Mouse (Mus musculus): ENCODE measurements around the gene M1ap. TPM values are rescaled to one million over a fixed set of nuclear protein-coding genes. Genes with fewer than 3 reads are reported as not detected.

The M1ap gene
- total RNA-seq, 4 experiments from 2014 or later, result 0.18 to 0.23 TPM; not detected in 2

DNA sequence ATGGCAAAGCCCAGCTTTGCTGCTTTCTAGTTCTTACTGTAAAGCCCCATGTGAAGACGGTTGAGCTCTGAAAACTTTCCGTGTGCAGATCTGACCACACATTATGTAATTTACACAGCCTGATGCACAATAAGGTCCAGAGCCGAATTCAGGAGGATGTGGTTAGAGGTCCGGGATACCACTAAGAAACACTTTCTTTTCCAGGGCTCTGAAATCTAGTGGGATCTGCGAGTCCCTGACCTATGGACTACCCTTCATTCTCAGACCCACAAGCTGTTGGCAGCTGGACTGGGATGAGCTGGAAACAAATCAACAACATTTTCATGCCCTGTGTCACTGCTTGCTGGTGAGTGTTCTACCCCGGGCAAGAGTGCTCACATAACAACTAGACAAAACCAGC is 59.4 kb downstream of the M1ap start:
- DNase-seq (ENCODE audit: low spot score in 2 of 2), result no peak

DNA sequence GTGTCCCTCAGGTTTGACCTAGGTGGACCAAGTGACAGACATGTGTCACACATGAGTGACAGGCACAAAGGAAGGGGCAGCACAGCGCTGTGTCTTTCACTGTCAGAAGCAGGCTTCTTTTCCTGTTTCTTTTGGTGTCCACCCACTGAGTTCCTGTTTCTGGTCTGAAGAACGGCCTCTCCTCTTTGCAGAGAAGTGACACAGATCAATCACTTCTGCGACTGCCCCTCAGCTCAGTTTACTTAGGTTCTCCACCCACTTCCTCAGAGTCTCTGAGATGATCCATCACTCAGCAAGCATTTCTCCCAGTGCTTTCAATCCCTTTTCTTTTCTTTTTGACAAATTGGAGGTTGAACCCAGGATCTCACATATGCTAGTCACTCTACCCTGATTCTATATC is 62.0 kb downstream of the M1ap start:
- DNase-seq (ENCODE audit: low spot score in 2 of 2), result no peak

DNA sequence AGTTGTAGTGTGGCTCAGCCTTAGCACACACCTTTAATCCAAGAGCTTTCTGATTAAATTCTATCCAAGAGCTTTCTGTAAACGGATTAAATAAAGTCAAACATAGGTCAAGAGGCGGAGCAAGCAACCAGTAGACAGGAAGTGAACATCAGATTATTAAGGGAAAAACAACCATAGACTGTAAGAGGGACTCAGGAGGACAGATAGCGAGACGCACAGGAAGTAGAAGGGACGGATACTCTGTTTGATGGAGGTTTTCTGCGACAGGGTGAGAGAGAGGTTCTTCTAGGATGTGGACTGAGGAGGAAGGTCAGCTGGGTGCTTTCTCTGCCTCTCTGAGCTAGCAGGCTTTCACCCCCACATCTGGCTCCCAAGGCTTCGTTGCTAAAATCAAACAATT is 63.3 kb downstream of the M1ap start:
- no peak for DNase-seq (ENCODE audit: low spot score in 2 of 2)

DNA sequence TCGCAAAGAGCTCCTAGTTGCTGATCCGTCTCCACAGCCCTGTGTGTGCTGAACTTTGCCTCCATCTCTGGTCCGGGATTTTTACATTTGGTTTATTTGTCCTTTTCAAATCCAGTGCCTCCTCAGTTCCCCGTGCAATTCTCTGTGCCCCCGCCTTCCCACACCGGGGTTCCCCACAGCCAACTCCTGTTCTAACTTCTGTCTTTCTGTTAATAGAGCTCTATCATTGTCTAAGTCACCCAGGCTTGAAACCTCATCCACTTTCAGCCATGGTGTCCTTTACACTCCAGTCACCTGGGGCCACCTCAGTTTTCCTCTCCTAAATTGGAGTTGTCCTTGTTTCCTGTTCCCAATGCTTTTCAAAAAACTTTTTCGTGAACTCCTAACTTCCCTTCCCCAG is 64.6 kb downstream of the M1ap start:
- no peak for DNase-seq (ENCODE audit: low spot score in 2 of 2)

DNA sequence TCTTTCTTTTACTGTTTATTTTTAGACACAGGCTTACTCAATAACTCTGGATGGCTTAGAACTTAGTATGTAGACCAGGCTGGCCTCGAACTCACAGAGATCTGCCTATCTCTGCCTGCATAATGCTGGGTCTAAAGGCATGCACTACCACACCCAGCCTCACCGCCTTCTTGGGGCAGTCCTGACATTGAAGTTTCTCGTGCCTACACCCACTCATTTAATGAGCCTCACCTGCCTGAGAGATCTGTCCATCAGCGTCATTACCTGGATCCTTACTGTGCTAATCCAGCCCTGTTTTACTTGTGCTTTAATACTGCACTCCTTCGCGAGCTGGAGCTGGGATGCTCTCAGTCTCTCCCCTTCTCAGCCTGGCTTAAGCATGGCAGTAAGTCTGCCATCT is 65.1 kb downstream of the M1ap start:
- DNase-seq (ENCODE audit: low spot score in 2 of 2), result no peak

DNA sequence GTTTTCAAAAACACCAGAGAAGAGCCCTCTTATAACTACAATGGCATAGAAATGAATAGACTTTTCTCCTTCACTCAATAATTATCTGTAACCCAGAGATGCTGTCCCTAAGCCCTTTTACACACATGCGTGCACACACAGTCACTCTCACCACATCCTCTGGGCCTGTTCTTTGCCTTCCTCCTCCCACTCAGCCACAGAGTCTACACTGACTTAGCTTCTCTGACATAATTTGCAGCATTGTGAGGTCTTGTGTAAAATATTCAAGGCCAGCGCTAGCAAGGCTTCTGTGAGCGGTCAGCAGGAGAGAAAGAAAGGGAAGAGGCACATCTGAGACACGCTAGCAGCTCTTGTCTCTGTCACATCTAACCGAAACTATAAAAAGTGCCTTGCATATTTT is 66.7 kb downstream of the M1ap start:
- no peak for DNase-seq (ENCODE audit: low spot score in 2 of 2)

DNA sequence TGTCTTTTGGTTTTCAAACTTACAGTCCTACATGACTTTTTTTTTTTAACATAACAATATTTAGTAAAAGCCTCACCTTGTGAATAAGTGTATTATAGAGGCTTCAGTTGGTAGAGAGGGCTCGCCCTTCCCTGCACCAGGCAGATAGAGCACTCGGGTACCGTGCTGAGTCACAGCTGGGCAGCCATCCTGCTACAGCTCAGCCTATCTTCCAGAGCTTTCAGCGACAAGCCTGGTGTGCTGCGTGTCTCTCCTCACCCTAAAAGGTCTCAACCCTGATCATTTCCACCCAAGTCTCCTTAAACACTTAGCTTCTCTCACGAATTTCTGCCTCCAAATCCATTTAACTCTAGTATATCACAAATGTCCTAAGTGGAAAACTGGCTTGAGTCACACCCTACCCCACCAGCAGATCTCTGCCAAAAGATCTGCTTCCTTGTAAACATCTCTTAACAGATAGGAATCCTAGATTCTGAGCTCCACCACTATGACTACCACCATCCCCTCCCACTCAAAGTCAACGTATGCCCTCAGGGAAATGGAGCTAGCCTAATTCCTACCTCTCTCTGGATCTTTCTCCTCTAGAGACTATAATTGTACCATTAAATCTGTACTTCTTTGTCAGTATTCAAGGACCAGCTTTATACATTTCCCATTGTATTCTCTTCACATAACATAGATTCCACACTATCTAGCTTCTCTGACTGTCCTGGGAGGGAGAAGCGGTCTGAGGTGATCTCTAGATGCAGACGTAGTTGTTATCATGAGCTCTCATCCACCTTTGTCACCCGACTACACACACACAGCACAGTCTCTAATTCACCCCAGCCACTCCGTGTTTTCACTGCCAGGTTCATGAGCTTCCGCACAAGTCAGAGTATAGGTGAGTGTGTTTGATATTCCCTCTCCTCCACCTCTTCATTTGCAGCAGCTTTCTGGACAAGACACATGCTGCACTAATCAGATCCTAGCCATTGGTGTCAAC is 68.1 kb downstream of the M1ap start:
- no peak for DNase-seq (ENCODE audit: low spot score in 2 of 2)

DNA sequence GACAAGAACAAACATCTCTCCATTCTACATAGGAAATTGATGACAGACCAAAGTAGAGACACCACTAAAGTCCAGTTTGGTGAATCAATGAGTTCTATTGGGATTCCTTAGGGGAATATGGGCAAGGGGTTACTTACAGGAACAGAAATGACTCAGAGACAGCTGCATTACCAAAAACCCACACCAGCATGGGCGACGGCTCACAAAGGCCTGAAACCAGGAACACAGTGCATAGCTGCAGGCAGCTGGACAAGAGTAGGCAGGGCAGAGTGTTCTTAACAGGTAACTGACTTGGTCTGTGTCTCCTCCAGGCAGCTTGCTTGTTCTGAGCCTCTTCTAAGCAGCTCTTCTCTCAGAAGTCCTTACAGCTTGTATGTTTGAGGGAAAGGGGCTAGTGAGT is 69.0 kb downstream of the M1ap start:
- no peak for DNase-seq (ENCODE audit: low spot score in 2 of 2)

DNA sequence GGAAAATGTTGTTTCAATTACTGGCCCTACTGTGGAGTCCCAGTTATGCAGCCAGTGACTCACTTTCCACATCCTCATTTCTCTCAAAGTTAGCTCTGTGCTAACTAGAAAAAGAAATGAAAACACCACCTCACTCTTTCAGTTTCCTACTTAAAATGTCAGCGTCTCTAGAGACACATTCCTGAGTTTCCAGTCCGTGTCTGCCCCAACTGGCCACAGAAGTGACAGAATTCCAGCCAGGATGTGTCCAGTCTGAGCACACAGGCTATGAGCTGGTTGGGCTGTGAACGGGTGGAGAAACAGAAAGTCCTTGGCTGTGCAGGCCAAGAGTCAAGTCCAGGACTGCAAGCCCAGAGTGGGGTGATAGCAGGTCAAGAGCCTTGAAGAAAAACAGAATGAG is 70.5 kb downstream of the M1ap start:
- DNase-seq (ENCODE audit: low spot score in 2 of 2), result no peak

DNA sequence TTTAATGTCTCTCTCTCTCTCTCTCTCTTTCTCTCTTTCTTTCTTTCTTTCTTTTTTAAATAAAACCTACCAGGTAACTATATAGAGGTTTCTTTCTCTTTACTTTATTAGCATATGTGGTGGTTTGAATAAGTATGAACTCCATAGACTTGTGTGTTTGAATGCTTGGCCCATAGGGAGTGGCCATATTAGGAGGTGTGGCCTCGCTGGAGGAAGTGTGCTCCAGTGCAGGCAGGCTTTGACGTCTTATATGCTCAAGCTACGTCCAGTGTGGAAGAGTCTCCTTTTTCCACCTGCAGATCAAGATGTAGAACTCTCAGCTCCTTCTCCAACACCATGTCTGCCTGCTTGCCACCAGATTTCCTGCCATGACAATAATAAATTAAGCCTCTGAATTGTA is 72.3 kb downstream of the M1ap start:
- no peak for DNase-seq (ENCODE audit: low spot score in 2 of 2)

DNA sequence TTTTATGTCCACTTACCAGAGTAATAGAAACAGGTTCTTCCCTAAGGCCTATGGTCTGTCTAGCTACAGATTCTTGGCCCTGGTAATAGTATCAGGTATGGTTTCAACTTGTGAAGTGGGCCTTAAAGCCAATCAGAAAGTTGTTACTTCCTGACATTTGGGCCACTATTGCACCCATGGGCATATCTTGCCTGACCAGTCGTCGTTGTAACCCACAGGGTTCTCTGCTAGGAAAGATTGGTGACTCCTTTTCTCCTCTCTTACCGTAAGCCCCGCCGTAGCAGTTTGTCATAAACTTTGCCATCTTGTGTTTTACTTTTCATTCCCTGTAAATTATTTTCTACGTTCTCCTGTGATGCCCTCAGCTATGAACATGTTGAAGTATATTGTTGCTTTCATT is 73.4 kb downstream of the M1ap start:
- no peak for DNase-seq (ENCODE audit: low spot score in 2 of 2)

DNA sequence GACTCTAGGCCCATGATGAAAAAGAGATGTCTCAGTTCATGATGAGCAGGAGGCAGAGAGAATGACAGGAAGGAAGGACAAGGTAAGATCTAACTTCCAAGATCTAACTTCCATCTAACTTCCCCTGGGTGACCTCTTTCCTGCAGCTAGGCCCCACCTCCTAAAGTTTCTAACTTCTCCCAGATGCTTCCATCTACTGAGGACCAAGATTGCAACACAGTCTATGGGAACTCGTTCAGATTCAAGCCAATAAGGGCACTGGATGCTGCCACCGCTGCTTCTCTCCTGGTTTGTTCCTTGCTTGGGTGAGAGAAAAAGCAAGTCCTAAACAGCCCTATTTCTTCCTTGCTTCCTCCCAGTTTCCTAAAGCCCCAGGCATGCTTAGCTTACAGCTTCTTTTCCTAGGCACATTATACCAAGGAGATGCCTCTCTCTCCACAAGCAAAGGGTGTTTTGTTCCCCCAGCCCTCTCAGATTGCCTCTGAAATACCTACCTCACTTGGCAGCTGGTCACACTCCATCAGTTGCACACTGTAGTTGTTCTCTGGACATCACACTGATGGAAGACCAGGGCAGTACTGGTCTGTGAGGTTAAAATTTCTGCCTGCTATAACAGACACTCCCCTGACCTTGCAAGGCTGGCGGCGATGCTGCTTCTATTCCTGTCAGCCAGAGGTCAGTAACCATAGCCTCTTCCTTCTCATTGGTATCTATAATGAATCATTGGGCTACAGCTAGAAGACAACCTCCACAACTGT is 74.3 kb downstream of the M1ap start:
- DNase-seq (ENCODE audit: low spot score in 2 of 2), result no peak

DNA sequence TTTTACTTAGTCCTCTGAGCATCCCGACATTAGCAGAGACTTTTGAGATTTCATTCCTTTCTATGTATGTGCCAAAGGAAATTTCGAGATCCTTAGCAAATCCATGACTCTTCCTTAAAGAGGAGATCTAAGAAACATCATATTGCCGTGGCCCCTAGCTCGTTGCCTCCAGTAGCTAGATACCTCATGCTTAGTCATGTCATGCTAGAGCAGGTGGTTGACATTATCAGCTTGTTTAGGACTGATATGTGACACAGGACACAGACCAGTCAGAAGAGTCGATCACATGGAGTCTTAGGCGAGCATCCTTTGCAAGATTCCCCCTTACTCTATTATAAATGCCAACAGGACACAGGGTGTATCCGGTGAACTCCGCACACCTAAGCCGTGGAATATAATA is 76.3 kb downstream of the M1ap start:
- no peak for DNase-seq (ENCODE audit: low spot score in 2 of 2)

DNA sequence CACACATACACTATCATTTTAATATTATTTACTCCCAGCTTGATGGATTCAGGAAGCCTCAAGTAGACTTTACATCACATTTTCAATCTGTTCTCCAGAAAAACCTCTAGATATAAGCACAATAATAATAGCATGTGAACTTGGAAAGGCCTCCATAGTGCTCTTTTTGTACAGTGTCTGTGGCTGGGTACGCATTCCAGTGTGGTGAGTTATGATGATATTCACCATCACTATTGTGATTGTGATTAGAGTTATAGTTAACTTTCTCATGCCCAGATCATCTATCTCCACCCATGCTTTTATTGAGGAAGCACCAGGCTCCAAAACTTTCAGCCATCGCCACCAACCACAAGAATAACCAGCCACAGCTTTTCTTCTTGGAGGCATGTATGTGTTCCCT is 77.1 kb downstream of the M1ap start:
- no peak for DNase-seq (ENCODE audit: low spot score in 2 of 2)

DNA sequence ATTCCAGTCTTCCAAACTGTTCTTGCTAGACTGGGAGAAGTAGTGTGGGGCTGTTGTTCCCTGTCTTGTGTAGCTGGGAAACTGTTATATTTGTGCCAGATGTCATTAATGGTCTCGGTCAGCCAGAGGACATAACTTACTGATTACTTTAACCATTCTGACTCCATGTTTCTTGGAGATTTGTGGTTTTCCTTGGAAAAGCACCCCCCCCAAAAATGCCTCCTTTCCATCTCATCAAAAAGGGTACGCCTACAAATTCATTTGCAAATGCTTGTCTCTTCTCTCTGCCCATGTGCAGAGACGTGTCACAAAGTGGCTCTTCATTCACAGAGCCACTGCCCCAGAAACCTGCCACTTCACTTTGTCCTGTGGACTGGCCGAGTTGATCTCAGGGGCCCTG is 77.7 kb downstream of the M1ap start:
- DNase-seq (ENCODE audit: low spot score in 2 of 2), result no peak

DNA sequence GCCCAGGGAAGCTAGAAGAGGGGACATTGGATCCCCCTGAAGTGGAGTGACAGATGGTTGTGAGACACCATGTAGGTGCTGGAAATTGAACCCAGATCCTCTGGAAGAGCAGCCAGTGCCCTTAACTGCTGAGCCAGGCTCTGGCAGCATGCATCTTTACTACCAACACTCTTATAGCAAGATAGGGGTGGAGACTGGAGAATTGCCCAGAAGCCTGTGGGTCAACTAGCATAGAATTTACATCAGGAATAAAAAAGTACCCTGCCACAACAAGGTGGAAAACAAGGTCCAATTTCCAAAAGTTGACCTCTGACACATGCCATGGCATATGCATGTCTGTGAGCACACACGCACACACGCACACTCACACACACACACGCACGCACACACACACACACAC is 78.5 kb downstream of the M1ap start:
- DNase-seq (ENCODE audit: low spot score in 2 of 2), result no peak

DNA sequence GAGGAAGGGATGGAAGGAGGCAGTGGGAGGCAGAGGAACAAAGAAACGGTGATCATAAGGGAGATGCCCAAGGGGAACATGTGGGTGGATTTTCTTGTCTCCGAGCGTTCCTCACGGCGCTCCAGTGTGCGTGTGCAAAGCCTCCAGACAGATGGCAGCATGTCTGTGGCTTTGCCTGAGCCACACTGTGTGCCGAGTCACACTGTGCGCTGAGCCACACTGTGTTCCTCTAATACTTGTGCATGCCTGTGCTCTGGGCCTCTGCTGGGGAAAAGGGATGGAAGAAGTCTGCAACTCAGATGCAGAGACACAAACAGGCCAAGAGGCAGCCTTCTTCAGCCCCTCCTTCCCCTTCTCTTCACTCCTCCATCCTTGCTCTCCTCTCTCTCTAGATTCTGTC is 80.6 kb downstream of the M1ap start:
- no peak for DNase-seq (ENCODE audit: low spot score in 2 of 2)

DNA sequence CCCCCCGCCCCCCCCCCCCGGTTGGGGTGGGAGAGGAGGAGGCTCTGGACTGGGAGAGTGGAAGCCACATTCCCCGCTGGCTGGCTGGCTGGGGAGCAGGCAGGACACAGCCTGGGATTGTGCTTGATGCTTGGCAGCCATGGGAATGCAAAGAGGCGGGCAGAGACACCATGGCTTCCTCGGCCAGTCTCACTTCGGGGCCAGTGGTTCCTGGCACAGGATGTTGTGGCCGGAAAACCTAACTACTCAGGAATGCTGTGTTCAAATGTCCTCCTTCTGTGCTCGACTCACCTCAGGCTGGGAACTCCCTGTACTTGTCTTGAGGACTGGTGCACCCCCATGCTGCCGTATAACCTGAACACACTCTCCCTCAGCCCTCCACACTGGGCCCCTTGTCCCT is 81.0 kb downstream of the M1ap start:
- no peak for DNase-seq (ENCODE audit: low spot score in 2 of 2)

DNA sequence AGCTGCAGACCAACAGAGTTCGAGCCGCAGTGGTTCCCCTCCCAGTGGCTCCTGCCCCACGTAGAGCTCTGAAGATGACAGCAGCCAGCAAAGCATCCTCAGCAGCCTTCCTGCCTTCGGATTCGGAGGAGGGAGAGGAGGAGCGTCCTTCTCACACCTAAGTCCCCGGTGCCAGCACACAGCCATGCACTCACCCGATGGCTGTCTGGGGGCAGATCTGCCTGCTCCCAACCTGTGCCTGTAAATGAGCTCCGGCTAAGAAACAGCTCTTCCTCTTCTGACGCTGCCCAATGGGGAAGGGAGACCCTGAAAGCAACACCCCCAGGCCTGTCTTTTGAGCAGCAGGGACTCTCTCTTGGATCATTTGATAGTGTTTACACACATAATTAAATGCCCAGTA is 83.1 kb downstream of the M1ap start:
- no peak for DNase-seq (ENCODE audit: low spot score in 2 of 2)

DNA sequence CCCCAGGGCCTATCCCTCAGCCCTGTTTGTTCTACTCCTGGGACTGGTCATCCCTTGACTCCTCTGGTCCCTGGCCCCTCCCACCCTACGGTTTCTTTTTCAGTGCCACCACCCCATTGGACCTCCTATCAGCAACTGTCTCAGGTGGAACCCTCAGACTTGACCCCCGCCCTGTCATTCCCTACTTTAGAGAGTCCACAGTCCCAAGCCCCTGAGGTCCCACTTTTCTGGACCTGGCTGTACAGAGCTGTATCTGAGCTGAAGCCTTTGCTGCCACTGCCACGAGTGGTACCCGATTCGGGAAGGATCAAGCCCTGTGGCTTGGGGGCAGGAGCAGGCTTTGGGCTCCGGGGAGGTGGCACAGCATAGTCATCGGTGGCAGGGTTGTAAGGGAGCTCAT is 84.4 kb downstream of the M1ap start:
- DNase-seq (ENCODE audit: low spot score in 2 of 2), result no peak

DNA sequence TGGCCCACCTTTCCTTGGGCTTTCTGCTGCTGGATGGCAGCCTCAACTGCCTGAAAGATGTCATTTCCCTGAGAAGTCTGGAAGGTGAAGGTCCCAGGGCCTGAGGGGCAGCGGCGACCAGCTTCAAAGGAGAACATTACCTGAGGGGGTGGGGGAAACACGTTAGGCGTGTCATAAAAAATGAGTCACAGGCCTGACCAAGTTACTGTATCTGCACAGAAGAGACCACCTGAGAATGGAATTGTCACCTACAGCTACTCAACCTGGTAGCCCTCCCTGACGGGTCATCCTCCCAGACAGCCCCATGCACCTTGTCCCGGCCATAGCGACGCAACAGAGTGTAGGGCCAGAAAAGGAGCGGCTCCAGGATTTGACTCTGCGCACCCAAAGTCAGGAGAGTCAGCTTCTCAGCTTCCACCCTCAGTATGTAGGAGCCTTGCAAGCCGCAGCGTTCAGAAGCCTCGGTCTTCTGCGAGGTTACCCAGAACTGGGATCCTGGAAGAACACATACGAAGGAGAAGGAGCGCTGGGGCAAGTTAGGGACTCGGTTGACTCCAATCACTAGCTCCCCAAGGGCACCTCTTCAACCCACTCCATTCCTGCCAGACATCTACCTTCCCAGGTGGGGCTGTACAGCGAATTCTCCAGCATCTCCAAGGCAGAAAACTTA is 85.4 kb downstream of the M1ap start:
- no peak for DNase-seq (ENCODE audit: low spot score in 2 of 2)

DNA sequence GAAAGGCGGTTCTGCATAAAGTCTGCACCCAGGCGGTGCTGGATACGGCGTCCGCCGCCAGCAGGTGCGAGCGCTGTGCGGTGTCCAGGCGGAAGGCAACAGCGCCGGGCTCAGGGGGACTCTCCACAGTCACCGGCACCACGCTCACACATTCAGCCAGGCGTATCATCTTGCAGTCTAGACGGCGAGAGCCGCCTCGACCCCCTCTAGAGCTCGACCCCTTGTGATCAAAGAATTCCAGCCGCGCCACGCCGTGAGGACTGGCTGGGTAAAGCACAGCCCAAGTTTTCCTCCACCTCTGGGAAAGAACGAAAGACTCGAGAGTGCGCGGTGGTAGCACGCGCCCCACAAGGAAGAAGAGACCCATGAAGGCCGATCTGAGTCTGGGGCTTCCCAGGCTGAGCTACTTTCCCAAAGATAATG is 86.1 kb downstream of the M1ap start:
- DNase-seq (ENCODE audit: low spot score in 2 of 2), result no peak

Measured in layer of hippocampus, adult 8-10 months (tissue).